Mouse (Mus musculus) ES-Bruce4 (cell line): ENCODE results near the gene Pdzd4.

Experiments used
- CTCF ChIP-seq: IDR thresholded peaks from one replicate; pipeline ENCODE4 v1.8.1; 2011; ENCODE audit warnings: low read depth, low read length
- EP300 ChIP-seq: IDR thresholded peaks from 2 replicates; pipeline ENCODE4 v1.6.1; 2011; ENCODE audit warnings: low read depth, low read length; ENCODE audit not compliant: insufficient read depth
- POLR2A ChIP-seq: IDR thresholded peaks from one replicate; pipeline ENCODE4 v1.8.1; 2011; ENCODE audit warnings: low read length; ENCODE audit not compliant: insufficient read depth

DNA sequence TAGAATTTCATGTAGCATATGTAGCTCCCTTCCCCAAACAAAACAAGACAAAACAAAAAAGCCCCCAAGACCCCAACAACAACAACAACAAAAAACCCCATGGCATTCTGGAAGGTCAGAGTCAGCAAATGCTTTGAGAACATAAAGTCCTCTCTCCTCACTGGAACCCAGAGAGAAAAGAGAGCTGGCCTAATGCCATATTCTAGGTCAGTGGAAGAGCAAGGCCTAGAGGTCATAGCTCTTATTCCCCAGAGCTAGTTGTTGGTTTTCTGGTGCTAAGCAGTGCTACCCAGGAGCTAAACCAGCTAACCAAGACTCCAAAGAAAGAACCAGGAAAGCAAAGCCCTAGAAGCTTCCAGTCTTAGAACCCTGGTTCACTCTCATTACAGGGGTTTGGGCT lies 39.1 kb downstream of the Pdzd4 start:
- TF ChIP-seq POLR2A: no peak
- TF ChIP-seq EP300: no peak
- no peak for TF ChIP-seq CTCF
